Mouse (Mus musculus) thymus, adult 2 months (tissue): ENCODE measurements around the gene Ush1g. TPM values are rescaled to one million over a fixed set of nuclear protein-coding genes. Genes with fewer than 3 reads are reported as not detected.

Experiments
- DNase-seq: peaks from one replicate; pipeline ENCODE4 v3.0.0; 2021
- H3K27ac ChIP-seq: fragments of 200-500 bp; 2 replicates; pipeline ENCODE4 v1.5.1; 2012; ENCODE audit warnings: low read length, control low read depth; ENCODE audit not compliant: control insufficient read depth, insufficient read depth
- H3K27me3 ChIP-seq: fragments of 200-500 bp; 2 replicates; pipeline ENCODE4 v1.6.1; 2012; ENCODE audit warnings: mild to moderate bottlenecking, low read length, moderate library complexity, mixed read lengths; ENCODE audit not compliant: control insufficient read depth, insufficient read depth
- H3K36me3 ChIP-seq: fragments of 200-500 bp; 2 replicates; pipeline ENCODE4 v1.6.1; 2012; ENCODE audit warnings: mild to moderate bottlenecking, low read length, moderate library complexity; ENCODE audit not compliant: control insufficient read depth, insufficient read depth
- H3K4me1 ChIP-seq: fragments of 200-500 bp; replicated peaks from 2 replicates; pipeline ENCODE4 v1.6.1; 2012; ENCODE audit warnings: low read length; ENCODE audit not compliant: control insufficient read depth, insufficient read depth
- H3K4me3 ChIP-seq: fragments of 200-500 bp; 2 replicates; pipeline ENCODE4 v1.5.1; 2012; ENCODE audit warnings: mild to moderate bottlenecking, low read length, control low read depth, moderate library complexity; ENCODE audit not compliant: control insufficient read depth, insufficient read depth
- CTCF ChIP-seq: fragments of 200-500 bp; IDR thresholded peaks from 2 replicates; pipeline ENCODE4 v1.5.1; 2012; ENCODE audit warnings: mild to moderate bottlenecking, control low read depth, low read length, moderate library complexity, borderline replicate concordance; ENCODE audit not compliant: control insufficient read depth, poor library complexity, insufficient read depth; ENCODE audit errors: extremely low read depth
- POLR2A ChIP-seq: fragments of 200-500 bp; IDR thresholded peaks from 2 replicates; pipeline ENCODE4 v1.6.1; 2012; ENCODE audit warnings: mild to moderate bottlenecking, low read length, control low read depth, moderate library complexity; ENCODE audit not compliant: control insufficient read depth, poor library complexity, insufficient read depth; ENCODE audit errors: extremely low read depth
- WGBS: fragments of 180-500 bp; shearing (Covaris S2); methylation state at CpG from one replicate; pipeline ENCODE4 v1.1.7; 2018; 5-methylcytosine and 5-hydroxymethylcytosine counted together
- polyA plus RNA-seq: library from polyadenylated mRNA; depleted of rRNA; stranded (reverse); fragments of >200 nt; gene quantifications from 2 replicates; pipeline ENCODE4 v1.2.3, GENCODE M21; 2012

The Ush1g gene
- polyA plus RNA-seq, 1 experiment: 0.05 TPM

DNA sequence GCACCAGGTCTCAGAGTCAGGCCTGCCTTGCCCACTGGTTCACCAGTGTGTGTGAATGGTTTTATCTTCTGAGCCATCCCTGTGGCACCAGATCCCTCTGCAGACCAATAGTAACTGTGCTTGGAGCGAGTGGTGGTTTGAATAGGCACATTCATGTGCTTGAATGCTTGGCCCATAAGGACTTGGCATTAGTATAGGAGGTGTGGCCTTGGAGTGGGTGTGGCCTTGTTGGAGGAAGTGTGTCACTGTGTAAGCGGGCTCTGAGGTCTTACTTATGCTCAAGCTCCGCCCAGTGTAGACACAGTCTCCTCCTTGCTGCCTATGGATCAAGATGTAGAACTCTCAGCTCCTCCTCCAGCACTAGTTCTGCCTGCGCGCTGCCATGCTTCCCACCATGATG is 34.5 kb downstream of the Ush1g start:
- peaks cover 16% of the 10 kb centered on the region for H3K4me1 ChIP-seq
- WGBS: 97% methylated on average over 5 of the region's 5 CpGs
- H3K4me3 ChIP-seq: no peak overlapping the region
- no peak overlapping the region for H3K27ac ChIP-seq
- no peaks in the 10 kb centered on the region for H3K27me3 ChIP-seq
- no peak for TF ChIP-seq CTCF
- TF ChIP-seq POLR2A: no peak
- DNase-seq: no peak
- no peaks in the 10 kb centered on the region for H3K36me3 ChIP-seq

DNA sequence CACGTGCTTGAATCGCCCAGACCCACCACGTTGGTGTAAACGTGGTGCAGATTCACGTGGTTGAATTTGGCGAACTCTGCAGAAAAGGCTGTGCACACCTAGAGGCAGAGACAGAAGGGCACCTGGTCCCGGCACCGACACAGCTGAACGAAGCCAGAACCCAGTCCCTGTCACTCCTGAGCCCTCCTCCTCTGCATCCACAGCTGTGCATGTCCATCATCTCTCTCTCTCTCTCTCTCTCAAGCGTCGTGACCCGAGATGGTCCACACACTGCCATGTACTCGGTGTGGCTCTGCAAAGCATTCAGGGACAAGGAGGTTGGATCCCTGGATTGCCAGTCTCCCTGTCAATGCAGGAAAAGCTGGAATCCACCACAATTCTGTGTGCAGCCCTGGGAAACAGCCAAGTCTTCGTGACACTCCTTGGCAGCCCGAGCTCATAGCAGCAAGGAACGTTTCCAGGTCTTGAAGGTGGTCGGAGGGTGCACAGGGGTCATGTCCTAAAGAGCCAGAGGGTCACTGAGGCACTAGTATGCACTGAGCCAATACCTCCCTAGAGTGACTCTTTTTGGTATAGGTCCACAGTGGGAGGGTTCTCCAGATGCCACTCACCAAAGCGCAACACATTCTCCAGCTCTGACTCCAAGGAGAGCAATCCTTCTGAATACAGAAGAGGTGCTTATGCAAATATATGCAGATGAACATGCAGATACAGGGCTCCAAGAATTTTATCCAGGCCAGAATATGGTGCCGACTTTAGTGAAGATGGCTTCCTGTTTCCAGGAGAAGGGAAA is 35.4 kb downstream of the Ush1g start:
- Histone ChIP-seq H3K27me3 (no peaks in the 10 kb centered on the region), H3K36me3 (no peaks in the 10 kb centered on the region), H3K4me1 (peaks cover 16% of the 10 kb centered on the region), H3K4me3 (no peak overlapping the region), H3K27ac (no peak overlapping the region)
- TF ChIP-seq CTCF (no peak), POLR2A (no peak)
- no peak for DNase-seq
- WGBS: 77% methylated on average over 19 of the region's 19 CpGs

DNA sequence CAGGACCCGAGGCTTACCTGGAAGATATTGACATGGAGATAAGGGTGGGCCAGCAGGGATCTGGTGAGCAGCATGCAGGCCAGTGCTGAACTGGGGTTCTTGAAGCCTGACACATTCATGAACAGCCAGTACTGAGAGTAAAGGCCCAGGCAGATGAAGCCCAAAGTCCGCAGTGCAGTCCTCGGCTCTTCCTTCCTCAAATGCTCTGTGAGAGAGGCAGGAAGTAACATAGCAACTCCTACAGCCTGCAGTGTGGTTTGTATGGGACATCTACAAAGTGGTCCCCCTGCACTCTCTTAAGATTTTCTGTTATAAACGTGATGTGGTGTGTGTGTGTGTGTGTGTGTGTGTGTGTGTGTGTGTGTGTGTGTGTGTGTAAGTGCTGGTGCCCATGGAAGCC is 36.6 kb downstream of the Ush1g start:
- Histone ChIP-seq H3K27me3 (no peaks in the 10 kb centered on the region), H3K27ac (no peak overlapping the region), H3K4me3 (no peak overlapping the region), H3K4me1 (peaks cover 16% of the 10 kb centered on the region), H3K36me3 (no peaks in the 10 kb centered on the region)
- DNase-seq: no peak
- TF ChIP-seq CTCF: no peak
- TF ChIP-seq POLR2A: no peak
- 21% methylated on average over 4 of the region's 4 CpGs for WGBS

DNA sequence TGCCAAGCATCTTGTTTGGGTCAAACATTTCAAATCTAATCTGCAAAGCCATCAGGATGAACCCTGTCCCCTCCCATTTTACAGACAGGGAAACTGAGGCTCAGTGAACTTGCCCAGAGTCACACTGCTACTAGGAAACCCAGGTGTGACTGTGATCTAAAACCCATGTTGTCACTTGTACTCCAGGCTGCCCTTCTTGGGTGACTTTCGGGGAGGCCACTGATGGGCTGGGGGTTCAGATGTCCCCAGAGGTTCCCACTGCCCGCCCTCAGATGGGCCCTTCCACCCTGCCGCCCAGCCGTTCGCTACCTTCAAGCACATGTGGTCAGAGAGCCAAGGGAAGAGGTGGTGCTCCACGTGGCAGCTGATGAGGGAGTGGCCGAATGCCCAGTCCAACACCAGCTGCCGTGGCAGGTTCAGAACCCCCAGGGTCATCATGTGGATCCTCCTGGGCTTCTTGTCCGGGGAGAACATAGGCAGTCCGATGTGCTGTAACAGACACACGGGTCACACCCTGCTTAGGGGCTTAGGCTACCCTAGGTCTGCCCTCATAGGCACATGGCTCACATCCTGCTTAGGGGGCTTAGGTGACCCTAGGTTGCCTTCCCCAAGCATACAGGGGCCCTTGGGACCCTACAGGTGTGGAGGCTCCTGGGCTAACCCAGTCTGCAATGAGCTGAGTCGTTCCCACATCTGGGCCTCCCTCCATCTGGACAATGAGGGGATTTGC is 37.8 kb downstream of the Ush1g start:
- peaks cover 16% of the 10 kb centered on the region for H3K4me1 ChIP-seq
- DNase-seq: no peak
- TF ChIP-seq CTCF (no peak), POLR2A (no peak)
- H3K27ac ChIP-seq: no peak overlapping the region
- H3K27me3 ChIP-seq: no peaks in the 10 kb centered on the region
- 93% methylated on average over 12 of the region's 12 CpGs for WGBS
- no peak overlapping the region for H3K4me3 ChIP-seq
- H3K36me3 ChIP-seq: no peaks in the 10 kb centered on the region

DNA sequence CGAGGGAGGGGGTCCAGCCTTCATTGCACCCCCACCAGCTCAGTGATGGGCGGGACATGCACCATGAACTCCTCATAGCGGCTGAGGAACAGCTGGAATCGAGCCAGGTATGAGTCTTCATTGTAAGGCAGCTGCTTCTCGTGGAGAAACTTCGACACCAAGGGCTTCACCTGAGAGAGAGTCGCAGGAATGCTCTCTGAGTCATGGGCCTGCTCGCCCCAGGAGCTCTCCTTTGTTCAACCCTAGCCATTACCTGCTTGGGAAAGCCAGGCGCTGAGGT is 38.4 kb downstream of the Ush1g start:
- DNase-seq: no peak
- H3K4me1 ChIP-seq: peaks cover 16% of the 10 kb centered on the region
- 94% methylated on average over 9 of the region's 9 CpGs for WGBS
- no peaks in the 10 kb centered on the region for H3K36me3 ChIP-seq
- no peak overlapping the region for H3K4me3 ChIP-seq
- H3K27me3 ChIP-seq: no peaks in the 10 kb centered on the region
- H3K27ac ChIP-seq: no peak overlapping the region
- no peak for TF ChIP-seq CTCF

DNA sequence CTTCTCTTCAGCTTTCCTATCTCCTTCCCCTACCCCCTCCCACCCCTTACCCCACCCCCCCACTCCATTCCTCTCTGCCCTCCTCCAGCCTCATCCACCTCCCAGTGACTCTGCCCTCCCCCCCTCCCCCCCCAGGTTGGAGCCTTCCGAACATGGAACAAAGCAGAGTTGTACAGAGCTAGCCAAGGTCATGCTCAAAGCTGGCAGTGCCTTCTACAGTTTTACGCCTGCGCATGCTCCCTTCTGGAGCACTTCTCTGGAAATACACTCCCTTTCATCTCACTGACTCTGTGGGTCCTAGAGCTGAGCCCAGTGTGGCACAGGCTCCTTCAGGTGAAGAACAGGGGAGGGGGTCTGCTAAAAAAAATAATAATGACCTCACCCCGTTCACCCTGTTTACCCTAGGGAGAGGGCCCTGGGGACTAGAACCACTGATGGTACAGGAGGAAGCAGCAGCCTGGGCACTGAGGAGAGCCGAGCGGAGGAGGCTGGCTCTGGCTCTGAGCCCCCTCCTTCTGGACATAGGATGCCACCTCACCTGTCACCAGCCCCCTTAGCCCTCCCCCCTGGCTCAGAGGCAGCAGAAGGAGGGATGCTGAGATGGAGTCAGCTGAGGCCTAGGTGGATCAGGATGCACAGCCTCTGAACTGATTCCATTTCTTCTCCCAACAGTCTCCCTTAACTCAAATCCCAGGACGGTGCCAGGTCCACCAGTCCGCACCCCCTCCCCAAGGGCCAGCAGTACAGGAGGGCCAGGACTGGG is 38.9 kb downstream of the Ush1g start:
- DNase-seq: no peak
- TF ChIP-seq POLR2A: no peak
- no peak for TF ChIP-seq CTCF
- Histone ChIP-seq H3K27ac (no peak overlapping the region), H3K4me1 (peaks cover 16% of the 10 kb centered on the region), H3K4me3 (no peak overlapping the region), H3K36me3 (no peaks in the 10 kb centered on the region), H3K27me3 (no peaks in the 10 kb centered on the region)
- WGBS: 97% methylated on average over 8 of the region's 8 CpGs
